Mouse (Mus musculus) induced T-regulatory cell, adult 2 months (primary cell): Measurements from ENCODE around the gene 4932438H23Rik.

Source experiments
- DNase-seq: peaks from one replicate; pipeline ENCODE4 v3.0.0-alpha.2; 2012; ENCODE audit warnings: low read depth

The 4932438H23Rik gene

GRCm38 (mm10) chr16:91095022-91095421, at the start of gene 4932438H23Rik:
TSS of gene 4932438H23Rik (minus strand) at chr16:91095122.
- DNase-seq: no peak

GRCm38 (mm10) chr16:91140991-91141630, 46.2 kb upstream of the 4932438H23Rik start:
- DNase-seq: no peak

- no peak for DNase-seq
Observed at GRCm38 (mm10) chr16:91140457-91140856, 45.5 kb upstream of the 4932438H23Rik start.

GRCm38 (mm10) chr16:91140056-91140455, 45.1 kb upstream of the 4932438H23Rik start:
- DNase-seq: no peak

- DNase-seq: no peak
Observed at GRCm38 (mm10) chr16:91139481-91139880, 44.6 kb upstream of the 4932438H23Rik start.

GRCm38 (mm10) chr16:91138736-91139135, 43.8 kb upstream of the 4932438H23Rik start:
- DNase-seq: no peak

GRCm38 (mm10) chr16:91138151-91138550, 43.2 kb upstream of the 4932438H23Rik start:
- no peak for DNase-seq

- no peak for DNase-seq
Observed at GRCm38 (mm10) chr16:91136607-91137006, 41.7 kb upstream of the 4932438H23Rik start.

- no peak for DNase-seq
Observed at GRCm38 (mm10) chr16:91129916-91130315, 35.0 kb upstream of the 4932438H23Rik start.

- no peak for DNase-seq
Observed at GRCm38 (mm10) chr16:91128431-91128830, 33.5 kb upstream of the 4932438H23Rik start.

- no peak for DNase-seq
Observed at GRCm38 (mm10) chr16:91126734-91127524, 32.0 kb upstream of the 4932438H23Rik start.

GRCm38 (mm10) chr16:91124256-91124655, 29.3 kb upstream of the 4932438H23Rik start:
- DNase-seq: no peak

GRCm38 (mm10) chr16:91123821-91124220, 28.9 kb upstream of the 4932438H23Rik start:
- no peak for DNase-seq

- no peak for DNase-seq
Observed at GRCm38 (mm10) chr16:91119879-91120278, 25.0 kb upstream of the 4932438H23Rik start.

GRCm38 (mm10) chr16:91116696-91117095, 21.8 kb upstream of the 4932438H23Rik start:
- no peak for DNase-seq

GRCm38 (mm10) chr16:91116006-91116405, 21.1 kb upstream of the 4932438H23Rik start:
- DNase-seq: no peak

GRCm38 (mm10) chr16:91110999-91111535, 16.1 kb upstream of the 4932438H23Rik start:
- no peak for DNase-seq

GRCm38 (mm10) chr16:91107608-91108007, 12.7 kb upstream of the 4932438H23Rik start:
- DNase-seq: no peak

- DNase-seq: no peak
Observed at GRCm38 (mm10) chr16:91105481-91106051, 10.6 kb upstream of the 4932438H23Rik start.

GRCm38 (mm10) chr16:91104821-91105480, 10.0 kb upstream of the 4932438H23Rik start:
- DNase-seq: no peak

GRCm38 (mm10) chr16:91103386-91103785, 8.5 kb upstream of the 4932438H23Rik start:
- no peak for DNase-seq

- DNase-seq: no peak
Observed at GRCm38 (mm10) chr16:91100484-91100883, 5.6 kb upstream of the 4932438H23Rik start.
